In genomic region chr11:83289633-83290032, GRCm38 (mm10) we compare ENCODE assay signal across 28 mouse cellular contexts. TPM values are rescaled to one million over a fixed set of nuclear protein-coding genes. Genes with fewer than 3 reads are reported as not detected.
A peak's percentile ranks its signal among the peaks of the same experiment; 100 is the strongest.
DNase-seq lines count a peak whose midpoint lies in the region; ATAC-seq lines count a peak whose summit lies in the region.
"Had no signal": no experiment of that assay in that cellular context is flagged by ENCODE, and none has a peak within 500 bp of the region (broad histone marks: within the 10 kb centered on the region; RNA-seq: fewer than 3 reads in every experiment).

No protein-coding gene starts in this region.

- ATAC-seq in liver, embryonic 13.5 days (ENCODE audit: low read depth): no peak
- ATAC-seq: activated CD4-positive, CD25-positive, alpha-beta regulatory T cell, adult 4 months; forebrain, embryonic 14.5 days; forebrain, postnatal 0 days; hindbrain, postnatal 0 days had no signal

- peak; percentile 6 for DNase-seq in heart, adult 11 months
- DNase-seq in heart, postnatal 25 days (ENCODE audit: low spot score): no peak
- no peak for DNase-seq in liver, embryonic 13.5 days
- DNase-seq in liver (no peak), A20 (ENCODE audit: low read depth, low spot score) (peak; percentile 85)
- DNase-seq in splenic B cell, adult 2 months (ENCODE audit: low read depth, low spot score): peak; percentile 33
- DNase-seq in kidney, postnatal 36 days: no peak
- DNase-seq: adrenal gland, adult 8-10 months; adrenal gland, postnatal 25 days; B cell, adult 2 months; cerebellum, adult 18-20 months; cerebellum, adult 9-10 months; cerebellum, postnatal 14 days; forebrain, postnatal 0 days; gastrocnemius, adult 2 months; gastrocnemius, postnatal 14 days; heart, adult 18-20 months; heart, postnatal 10 days; heart, postnatal 4 days had no signal

- intact Hi-C loops in heart, postnatal 25 days (cut with DNase I): loop anchor here (2.0 to 10.0 kb wide), 3 partner anchors 19 to 505 kb away; partner anchors contain the start of genes Lig3 and Unc45b

- peaks cover 9% of the 10 kb centered on the region for H3K36me3 ChIP-seq in liver, embryonic 13.5 days
- H3K36me3 ChIP-seq in splenic B cell, adult 2 months (ENCODE audit: control insufficient read depth, insufficient read depth, low read length, poor library complexity, severe bottlenecking): peaks cover under 1% of the 10 kb centered on the region; the same call in 1 of the 2 replicates
- H3K36me3 ChIP-seq: embryonic facial prominence, embryonic 12.5 days; heart, embryonic 12.5 days; heart, embryonic 15.5 days had no signal

- H3K27ac ChIP-seq in liver, embryonic 13.5 days: peak overlapping the region; percentile 84
- H3K27ac ChIP-seq: embryonic facial prominence, embryonic 12.5 days; embryonic facial prominence, embryonic 15.5 days; gastrocnemius, adult 2 months; heart, embryonic 15.5 days; hindbrain, embryonic 14.5 days; hindbrain, postnatal 0 days had no signal

- no peaks in the 10 kb centered on the region for H3K27me3 ChIP-seq in liver, embryonic 13.5 days
- no peaks in the 10 kb centered on the region for H3K27me3 ChIP-seq in splenic B cell, adult 2 months (ENCODE audit: control insufficient read depth, insufficient read depth, low read length, poor library complexity, severe bottlenecking)
- H3K27me3 ChIP-seq: embryonic facial prominence, embryonic 12.5 days; embryonic facial prominence, embryonic 15.5 days; heart, embryonic 12.5 days; heart, embryonic 15.5 days had no signal

- no peak overlapping the region for H3K4me3 ChIP-seq in liver, embryonic 13.5 days (replicated peaks)
- H3K4me3 ChIP-seq: embryonic facial prominence, embryonic 12.5 days; embryonic facial prominence, embryonic 15.5 days; gastrocnemius, adult 2 months; heart, embryonic 12.5 days; heart, embryonic 15.5 days had no signal

- H3K4me2 ChIP-seq in liver, embryonic 13.5 days: no peak overlapping the region
- H3K4me2 ChIP-seq: embryonic facial prominence, embryonic 12.5 days; embryonic facial prominence, embryonic 15.5 days; heart, embryonic 12.5 days; heart, embryonic 15.5 days; hindbrain, embryonic 14.5 days had no signal

- H3K9me3 ChIP-seq in liver, embryonic 13.5 days (replicated peaks): no peaks in the 10 kb centered on the region
- H3K9me3 ChIP-seq: embryonic facial prominence, embryonic 12.5 days; embryonic facial prominence, embryonic 15.5 days; heart, embryonic 12.5 days; heart, embryonic 15.5 days had no signal

- H3K9ac ChIP-seq in liver, embryonic 13.5 days: 0 out of 2 replicates have a peak overlapping the region, but pooled peaks have one; percentile 31
- H3K9ac ChIP-seq: embryonic facial prominence, embryonic 12.5 days; embryonic facial prominence, embryonic 15.5 days; forebrain, postnatal 0 days; heart, embryonic 12.5 days; heart, embryonic 15.5 days; hindbrain, embryonic 14.5 days had no signal

- H3K4me1 ChIP-seq in liver, embryonic 13.5 days (replicated peaks): peaks cover 74% of the 10 kb centered on the region

- WGBS in liver, embryonic 13.5 days (ENCODE audit: insufficient replicate concordance): 82% methylated on average over 2 of the region's 2 CpGs

RNA-seq across cellular contexts. Expression of gene Slfn14, which starts 3.1 kb away (rescaled TPM):
- under 1 TPM; 0.08 to 0.11 TPM for total RNA-seq in heart, postnatal 25 days (2021)
- polyA plus RNA-seq in liver, embryonic 13.5 days (2015; fragmentation: Nextera tagmentation; extraction: Ambion mirVana): 21.6 and 24.7 TPM in 2 replicates
- total RNA-seq: adrenal gland, adult 8-10 months; adrenal gland, postnatal 25 days; forebrain, postnatal 0 days; gastrocnemius, adult 2 months; gastrocnemius, postnatal 14 days; heart, adult 18-20 months; hindbrain, postnatal 0 days had no signal
- polyA plus RNA-seq: activated CD4-positive, CD25-positive, alpha-beta regulatory T cell, adult 4 months; forebrain, embryonic 14.5 days; forebrain, postnatal 0 days; frontal cortex, adult 2 months; hindbrain, embryonic 14.5 days; hindbrain, postnatal 0 days had no signal

RNA-seq across cellular contexts. Expression of gene Ap2b1, which starts 9.2 kb away (rescaled TPM):
- 10 to 100 TPM; 41.2 to 48.3 TPM for total RNA-seq in heart, postnatal 25 days (2021)
- polyA plus RNA-seq in liver, embryonic 13.5 days (2015; fragmentation: Nextera tagmentation; extraction: Ambion mirVana): 19.3 and 25.5 TPM in 2 replicates

RNA-seq across cellular contexts. Expression of gene Pex12, which starts 12.8 kb away (rescaled TPM):
- total RNA-seq in heart, postnatal 25 days (2021): 1 to 10 TPM; 5.7 to 6.5 TPM
- 5.5 and 7.7 TPM in 2 replicates for polyA plus RNA-seq in liver, embryonic 13.5 days (2015; fragmentation: Nextera tagmentation; extraction: Ambion mirVana)

Comparison
In these comparisons a context has a peak if more than half of its experiments do, and no peak if none do; other contexts are left out.
1. DNase-seq: peak in heart, adult 11 months (single experiment), A20 (single experiment) and splenic B cell, adult 2 months (single experiment); none in heart, postnatal 25 days (single experiment), liver, embryonic 13.5 days (single experiment), liver (single experiment) and kidney, postnatal 36 days (0 of 2).